Mouse (Mus musculus) embryo, embryonic 10 days (tissue): ENCODE data around the gene Parp16.
A peak's percentile ranks its signal among the peaks of the same experiment; 100 is the strongest.
"Not testable (repeated sequence)": the region's sequence is repeated elsewhere in the genome, so short reads cannot be mapped to it uniquely, and the experiment has no call there.

Source experiments
- DNase-seq: peaks from one replicate; pipeline ENCODE4 v3.0.0-alpha.2; 2015; ENCODE audit warnings: low spot score

Parp16 gene

GRCm38 (mm10) chr9:65208293-65209179 is 13.4 kb downstream of the Parp16 start:
- no peak for DNase-seq

GRCm38 (mm10) chr9:65211598-65211997 is 16.4 kb downstream of the Parp16 start:
- no peak for DNase-seq

GRCm38 (mm10) chr9:65214425-65214777 is 19.2 kb downstream of the Parp16 start:
- DNase-seq: peak; percentile 69

- peak; percentile 87 for DNase-seq
These were observed 19.8 kb downstream of the Parp16 start for GRCm38 (mm10) chr9:65214778-65215493.

GRCm38 (mm10) chr9:65215494-65216126 is 20.5 kb downstream of the Parp16 start:
- DNase-seq: peak; percentile 66

GRCm38 (mm10) chr9:65216972-65217371 is 21.8 kb downstream of the Parp16 start:
- no peak for DNase-seq

- DNase-seq: no peak
These were observed 22.5 kb downstream of the Parp16 start for GRCm38 (mm10) chr9:65217661-65218060.

GRCm38 (mm10) chr9:65218916-65219315 is 23.8 kb downstream of the Parp16 start:
- no peak for DNase-seq

- DNase-seq: not testable (repeated sequence)
These were observed 25.2 kb downstream of the Parp16 start for GRCm38 (mm10) chr9:65220398-65220797.

GRCm38 (mm10) chr9:65223927-65224326 is 28.8 kb downstream of the Parp16 start:
- DNase-seq: no peak

GRCm38 (mm10) chr9:65225795-65226194 is 30.6 kb downstream of the Parp16 start:
- DNase-seq: peak; percentile 59

- DNase-seq: no peak
These were observed 35.1 kb downstream of the Parp16 start for GRCm38 (mm10) chr9:65230250-65230649.

- DNase-seq: no peak
These were observed 36.1 kb downstream of the Parp16 start for GRCm38 (mm10) chr9:65231284-65231683.

- DNase-seq: no peak
These were observed 38.3 kb downstream of the Parp16 start for GRCm38 (mm10) chr9:65233243-65233985.

GRCm38 (mm10) chr9:65234734-65235133 is 39.6 kb downstream of the Parp16 start:
- DNase-seq: no peak

- DNase-seq: no peak
These were observed 40.4 kb downstream of the Parp16 start for GRCm38 (mm10) chr9:65235601-65236000.

- DNase-seq: no peak
These were observed 42.5 kb downstream of the Parp16 start for GRCm38 (mm10) chr9:65237616-65238015.

- DNase-seq: no peak
These were observed 43.1 kb downstream of the Parp16 start for GRCm38 (mm10) chr9:65238191-65238760.

GRCm38 (mm10) chr9:65239176-65239575 is 44.0 kb downstream of the Parp16 start:
- DNase-seq: no peak

- DNase-seq: no peak
These were observed 44.6 kb downstream of the Parp16 start for GRCm38 (mm10) chr9:65239731-65240130.

GRCm38 (mm10) chr9:65240587-65240986 is 45.4 kb downstream of the Parp16 start:
- DNase-seq: no peak

GRCm38 (mm10) chr9:65241973-65242372 is 46.8 kb downstream of the Parp16 start:
- DNase-seq: no peak
